Mouse (Mus musculus) limb, embryonic 15.5 days (tissue): Measurements from ENCODE around the gene Nhsl1. TPM values are rescaled to one million over a fixed set of nuclear protein-coding genes. Genes with fewer than 3 reads are reported as not detected.
"Not testable (repeated sequence)": the region's sequence is repeated elsewhere in the genome, so short reads cannot be mapped to it uniquely, and the experiment has no call there.

Source experiments
- ATAC-seq: fragments of 200-750 bp; cut with Nextera tagmentation; 2 replicates; pipeline ENCODE4 v1.8.0; 2017; ENCODE audit warnings: low read depth, moderate TSS enrichment; ENCODE audit not compliant: insufficient number of reproducible peaks, low FRiP score, low TSS enrichment
- H3K27ac ChIP-seq: fragments of 300-500 bp; sonication (generic); 2 replicates; pipeline ENCODE4 v1.5.1; 2015; ENCODE audit warnings: moderate library complexity, mild to moderate bottlenecking, inconsistent platforms
- H3K27me3 ChIP-seq: fragments of 300-500 bp; sonication (generic); 2 replicates; pipeline ENCODE4 v1.6.1; 2015; ENCODE audit warnings: inconsistent platforms
- H3K36me3 ChIP-seq: fragments of 300-500 bp; sonication (generic); 2 replicates; pipeline ENCODE4 v1.6.1; 2015; ENCODE audit warnings: inconsistent platforms
- H3K4me1 ChIP-seq: fragments of 300-500 bp; sonication (generic); 2 replicates; pipeline ENCODE4 v1.6.1; 2015; ENCODE audit warnings: inconsistent platforms
- H3K4me2 ChIP-seq: fragments of 300-500 bp; sonication (generic); 2 replicates; pipeline ENCODE4 v1.6.1; 2015; ENCODE audit warnings: mild to moderate bottlenecking, inconsistent platforms
- H3K4me3 ChIP-seq: fragments of 300-500 bp; sonication (generic); 2 replicates; pipeline ENCODE4 v1.5.1; 2015; ENCODE audit warnings: mild to moderate bottlenecking, inconsistent platforms
- H3K9ac ChIP-seq: fragments of 300-500 bp; sonication (generic); 2 replicates; pipeline ENCODE4 v1.6.1; 2015; ENCODE audit warnings: inconsistent platforms
- H3K9me3 ChIP-seq: fragments of 300-500 bp; sonication (generic); 2 replicates; pipeline ENCODE4 v1.6.1; 2016; ENCODE audit warnings: inconsistent platforms
- WGBS: fragments of 180-500 bp; shearing (Covaris S2); methylation state at CpG from one replicate; pipeline ENCODE4 v1.1.7; 2015; 5-methylcytosine and 5-hydroxymethylcytosine counted together
- polyA plus RNA-seq: library from polyadenylated mRNA; unstranded; fragments of >200 nt; fragmentation: Nextera tagmentation; extraction: Ambion mirVana; gene quantifications from 2 replicates; pipeline ENCODE4 v1.2.1, GENCODE M21; 2015

Nhsl1 gene
- polyA plus RNA-seq, 1 experiment from 2014 or later: 11.5 TPM

DNA sequence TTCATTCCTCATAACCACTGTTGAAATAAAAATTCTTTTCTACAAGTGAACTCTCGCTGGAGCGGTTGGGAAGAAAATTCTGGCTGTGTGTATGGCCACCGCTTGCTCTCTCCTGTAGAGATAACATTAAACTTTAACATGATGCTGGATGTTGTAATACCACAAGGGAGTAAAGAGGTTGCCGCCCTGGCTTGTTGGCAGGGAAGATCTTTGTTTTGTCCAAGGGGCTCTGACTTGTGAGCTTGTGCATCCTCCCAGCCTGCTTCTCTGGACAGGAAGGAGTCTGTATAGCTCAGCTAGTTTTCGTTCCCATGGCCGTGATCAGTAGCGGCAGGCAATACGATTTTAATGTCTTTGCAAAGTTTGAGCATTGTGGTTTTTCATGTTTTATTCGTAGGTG is 109.1 kb downstream of the Nhsl1 start:
- Histone ChIP-seq H3K27ac (no peak overlapping the region), H3K36me3 (peaks cover 8% of the 10 kb centered on the region; the same call in 1 of the 2 replicates), H3K27me3 (no peaks in the 10 kb centered on the region), H3K9me3 (no peaks in the 10 kb centered on the region), H3K9ac (no peak overlapping the region), H3K4me2 (no peak overlapping the region), H3K4me3 (no peak overlapping the region), H3K4me1 (peaks cover 15% of the 10 kb centered on the region)
- WGBS: 89% methylated on average over 9 of the region's 9 CpGs
- ATAC-seq: no peak

DNA sequence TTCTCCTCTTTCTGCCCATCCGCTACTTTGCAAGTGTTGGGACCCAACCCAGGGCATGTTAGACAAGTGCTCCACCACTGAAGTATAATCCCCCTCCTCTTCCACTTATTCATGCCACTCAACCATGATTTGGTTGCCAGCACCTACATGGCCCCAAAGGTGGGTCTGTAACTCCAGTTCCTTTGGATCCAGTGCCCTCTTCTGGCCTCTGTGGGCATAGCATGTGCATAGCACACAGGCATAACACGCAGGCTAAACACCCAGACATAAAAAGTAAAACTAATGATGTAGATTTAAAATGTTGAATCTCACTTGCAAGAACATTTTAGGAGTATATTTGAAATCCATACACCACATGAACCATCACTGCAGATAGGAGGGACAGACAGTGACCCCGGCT is 110.7 kb downstream of the Nhsl1 start:
- WGBS: 93% methylated on average over 3 of the region's 3 CpGs
- peak overlapping the region; percentile 50; the same call in 1 of the 2 replicates for H3K27ac ChIP-seq

DNA sequence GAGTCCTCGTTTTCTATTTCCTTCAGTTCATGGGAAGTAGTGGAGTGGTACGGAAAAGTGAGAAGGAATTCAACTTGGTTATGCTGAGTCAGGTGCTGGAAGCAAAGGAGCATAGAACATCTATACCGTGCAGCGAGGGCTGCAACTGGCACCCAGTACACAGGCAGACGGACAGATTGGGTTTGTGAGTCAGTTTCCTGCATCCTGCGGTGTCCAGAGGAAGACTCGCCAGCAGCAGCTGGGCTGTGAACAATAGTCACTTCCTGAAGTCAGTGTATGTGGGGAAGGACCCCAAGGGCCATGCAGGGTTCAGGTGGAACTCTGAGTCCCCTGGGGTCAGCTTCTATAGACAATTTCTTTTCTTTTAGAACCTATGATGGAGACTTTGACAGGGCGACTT is 111.4 kb downstream of the Nhsl1 start:
- WGBS: 71% methylated on average over 8 of the region's 8 CpGs
- ATAC-seq: peak; percentile 38; the same call in 1 of the 2 replicates
- Histone ChIP-seq H3K27me3 (no peaks in the 10 kb centered on the region), H3K4me2 (peak overlapping the region; percentile 59; the same call in 1 of the 2 replicates), H3K36me3 (peaks cover 8% of the 10 kb centered on the region; the same call in 1 of the 2 replicates), H3K4me3 (no peak overlapping the region), H3K4me1 (peaks cover 19% of the 10 kb centered on the region), H3K9me3 (no peaks in the 10 kb centered on the region), H3K9ac (no peak overlapping the region), H3K27ac (peak overlapping the region; percentile 83; the same call in 1 of the 2 replicates)

More for the DNA sequence above, 110.7 kb downstream of the Nhsl1 start:
- Histone ChIP-seq H3K9me3 (no peaks in the 10 kb centered on the region), H3K27me3 (no peaks in the 10 kb centered on the region), H3K4me3 (no peak overlapping the region), H3K4me1 (peaks cover 18% of the 10 kb centered on the region), H3K4me2 (no peak overlapping the region), H3K9ac (no peak overlapping the region), H3K36me3 (peaks cover 8% of the 10 kb centered on the region; the same call in 1 of the 2 replicates)
- no peak for ATAC-seq

DNA sequence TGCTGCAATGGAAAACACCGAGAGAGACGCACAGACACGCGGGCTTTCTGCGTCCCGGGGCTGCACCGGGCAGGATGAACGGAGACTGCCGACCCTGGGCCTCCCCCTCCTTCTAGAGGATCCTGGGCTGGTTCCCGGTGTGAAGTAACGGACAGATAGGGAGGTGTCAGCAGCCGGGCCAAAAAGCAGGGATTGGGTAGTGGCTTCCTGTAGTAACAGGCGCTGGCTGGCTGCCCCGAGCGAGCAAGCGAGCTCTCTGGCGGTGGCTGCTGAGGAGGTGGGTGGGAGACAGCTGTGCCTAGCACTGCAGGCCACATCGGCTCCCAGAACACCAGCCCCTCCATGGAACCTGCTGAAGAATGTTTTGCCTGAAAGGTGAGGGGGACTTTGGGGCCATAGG is 112.2 kb downstream of the Nhsl1 start:
- ATAC-seq: peak; percentile 74
- Histone ChIP-seq H3K4me2 (peak overlapping the region; percentile 59), H3K4me3 (peak overlapping the region; percentile 42), H3K9me3 (no peaks in the 10 kb centered on the region), H3K9ac (no peak overlapping the region), H3K36me3 (peaks cover 8% of the 10 kb centered on the region; the same call in 1 of the 2 replicates), H3K4me1 (peaks cover 26% of the 10 kb centered on the region), H3K27me3 (no peaks in the 10 kb centered on the region), H3K27ac (peak overlapping the region; percentile 83)
- under 1% methylated on average over 18 of the region's 18 CpGs for WGBS

DNA sequence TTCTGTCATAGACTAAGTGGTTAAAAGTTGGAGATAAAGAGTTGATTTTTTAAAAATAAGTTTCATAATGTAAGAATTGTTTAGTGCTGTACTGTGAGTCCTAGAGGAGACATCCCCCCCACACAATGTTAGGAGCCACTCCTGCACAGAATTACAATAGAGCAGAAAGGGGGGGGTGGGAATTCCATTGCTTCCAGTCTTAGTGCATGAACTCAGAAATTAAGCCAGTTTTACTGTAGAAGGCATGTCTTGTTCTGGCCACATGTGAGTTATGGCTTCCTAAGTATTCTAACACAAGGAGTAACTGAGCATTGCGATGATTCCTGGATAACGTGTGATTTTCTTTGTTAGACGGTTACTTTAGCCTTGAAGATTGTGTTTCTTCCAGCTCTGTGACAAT is 112.8 kb downstream of the Nhsl1 start:
- Histone ChIP-seq H3K4me3 (peak overlapping the region; percentile 42), H3K9ac (no peak overlapping the region), H3K36me3 (peaks cover 8% of the 10 kb centered on the region; the same call in 1 of the 2 replicates), H3K27me3 (no peaks in the 10 kb centered on the region), H3K27ac (peak overlapping the region; percentile 83), H3K9me3 (no peaks in the 10 kb centered on the region), H3K4me2 (peak overlapping the region; percentile 59), H3K4me1 (peaks cover 32% of the 10 kb centered on the region)
- 53% methylated on average over 3 of the region's 3 CpGs for WGBS
- ATAC-seq: no peak

DNA sequence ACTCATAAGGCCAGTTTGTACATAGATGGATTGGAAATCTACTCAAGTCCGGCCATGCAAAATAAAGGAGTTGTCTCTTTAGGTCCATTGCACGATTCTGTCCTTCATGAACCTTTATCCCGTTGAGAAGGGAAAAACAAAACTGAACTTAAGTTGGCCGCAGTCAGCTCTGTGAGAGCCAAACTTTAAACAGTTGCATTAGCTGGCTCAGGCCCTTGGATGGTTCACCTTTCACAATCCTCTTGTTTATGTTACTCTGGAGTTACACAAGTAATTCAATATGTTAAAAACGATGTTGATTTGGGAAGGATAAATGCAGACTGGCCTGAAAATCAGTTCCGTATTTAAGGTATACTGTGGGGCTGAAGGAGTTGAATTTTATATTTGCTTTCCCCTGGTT is 116.7 kb downstream of the Nhsl1 start:
- Histone ChIP-seq H3K36me3 (no peaks in the 10 kb centered on the region), H3K27me3 (no peaks in the 10 kb centered on the region), H3K4me2 (0 out of 2 replicates have a peak overlapping the region, but pooled peaks have one; percentile 10), H3K4me3 (no peak overlapping the region), H3K4me1 (peaks cover 35% of the 10 kb centered on the region), H3K9ac (no peak overlapping the region), H3K27ac (peak overlapping the region; percentile 88), H3K9me3 (no peaks in the 10 kb centered on the region)
- ATAC-seq: peak; percentile 17; the same call in 1 of the 2 replicates
- WGBS: 44% methylated on average over 6 of the region's 6 CpGs

DNA sequence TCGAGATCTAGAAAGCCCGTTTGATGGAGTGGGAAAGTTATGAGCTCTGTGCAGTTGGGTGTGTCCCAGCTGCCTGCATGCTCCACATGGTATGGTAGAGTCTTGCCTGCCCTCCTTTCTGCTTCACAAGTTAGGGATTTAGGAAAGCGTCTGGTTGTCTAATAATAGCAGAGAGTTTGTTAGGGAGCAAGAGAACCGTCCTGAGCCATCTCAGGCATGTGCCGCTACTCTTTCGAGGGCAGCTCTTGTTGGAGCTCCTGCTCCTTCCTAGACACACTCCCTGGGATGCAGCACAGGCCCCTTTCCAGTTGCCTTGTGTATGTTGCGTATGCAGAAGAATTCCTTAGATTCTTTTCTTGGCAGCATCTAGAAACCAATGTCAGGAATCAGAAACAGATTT is 117.2 kb downstream of the Nhsl1 start:
- no peaks in the 10 kb centered on the region for H3K36me3 ChIP-seq
- H3K27me3 ChIP-seq: no peaks in the 10 kb centered on the region
- no peaks in the 10 kb centered on the region for H3K9me3 ChIP-seq
- H3K27ac ChIP-seq: peak overlapping the region; percentile 88
- H3K4me2 ChIP-seq: 0 out of 2 replicates have a peak overlapping the region, but pooled peaks have one; percentile 10
- H3K9ac ChIP-seq: no peak overlapping the region
- 8% methylated on average over 7 of the region's 7 CpGs for WGBS
- H3K4me1 ChIP-seq: peaks cover 30% of the 10 kb centered on the region
- peak; percentile 50; the same call in 1 of the 2 replicates for ATAC-seq
- no peak overlapping the region for H3K4me3 ChIP-seq

DNA sequence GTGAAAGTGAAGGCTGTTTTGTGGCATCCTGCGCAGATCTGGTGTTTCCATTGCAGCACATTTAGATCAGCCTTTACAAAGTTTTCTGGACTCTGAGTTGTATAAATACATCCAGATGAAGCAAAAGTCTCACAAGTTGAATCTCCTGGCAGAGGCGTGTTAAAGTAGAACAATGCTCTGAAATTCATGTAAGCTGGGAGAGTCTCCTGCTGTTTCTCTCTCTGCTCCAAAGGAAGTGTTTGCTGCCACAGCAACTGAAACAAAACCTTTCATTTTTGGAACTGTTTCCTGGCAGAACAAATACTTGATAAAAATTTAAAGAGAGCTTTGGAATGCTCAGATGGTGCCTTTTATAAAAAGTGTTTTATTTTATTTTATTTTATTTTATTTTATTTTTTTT is 118.8 kb downstream of the Nhsl1 start:
- no peaks in the 10 kb centered on the region for H3K27me3 ChIP-seq
- H3K27ac ChIP-seq: peak overlapping the region; percentile 86
- no peak overlapping the region for H3K4me2 ChIP-seq
- H3K9me3 ChIP-seq: no peaks in the 10 kb centered on the region
- peak; percentile 22; the same call in 1 of the 2 replicates for ATAC-seq
- H3K9ac ChIP-seq: no peak overlapping the region
- 38% methylated on average over 2 of the region's 2 CpGs for WGBS
- peaks cover 28% of the 10 kb centered on the region for H3K4me1 ChIP-seq
- H3K36me3 ChIP-seq: no peaks in the 10 kb centered on the region
- H3K4me3 ChIP-seq: no peak overlapping the region

DNA sequence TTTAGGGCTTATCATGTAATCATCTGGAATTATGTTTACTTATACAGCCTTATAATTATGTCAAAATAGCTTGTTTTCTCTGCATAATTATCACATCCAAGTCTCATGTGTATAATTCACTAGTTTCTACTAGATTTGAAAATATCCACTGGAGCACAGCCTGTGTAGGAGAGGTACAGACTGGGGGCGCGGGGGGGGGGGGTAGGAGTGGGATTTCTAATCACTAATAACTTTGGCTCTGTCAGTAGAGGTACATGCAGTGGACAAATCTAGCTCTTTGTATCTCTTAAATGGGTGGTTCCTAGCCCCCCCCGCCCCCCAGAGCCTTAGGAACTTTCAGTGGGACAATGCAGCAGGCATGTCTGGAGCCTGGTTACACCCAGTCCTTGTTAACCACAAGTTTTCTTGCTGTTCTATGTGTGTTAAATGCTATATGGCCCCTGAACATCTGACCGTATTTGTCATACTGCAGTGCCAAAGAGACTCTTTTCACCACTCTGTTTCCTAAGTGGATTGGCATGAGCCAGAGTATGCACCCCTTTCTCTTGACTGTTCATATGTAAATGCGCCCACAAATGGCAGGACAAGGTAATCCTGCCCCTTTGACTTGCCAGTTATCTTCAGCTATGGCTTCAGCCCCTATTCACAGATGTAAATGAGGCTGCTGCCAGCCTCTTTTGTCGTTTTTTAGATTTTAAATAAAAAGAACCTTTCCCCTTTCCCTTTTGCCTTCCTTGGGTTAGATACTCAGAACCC is 127.0 kb downstream of the Nhsl1 start:
- Histone ChIP-seq H3K36me3 (no peaks in the 10 kb centered on the region), H3K27ac (no peak overlapping the region), H3K4me1 (peaks cover 9% of the 10 kb centered on the region; the same call in 1 of the 2 replicates), H3K4me3 (no peak overlapping the region), H3K4me2 (no peak overlapping the region), H3K27me3 (no peaks in the 10 kb centered on the region), H3K9ac (no peak overlapping the region), H3K9me3 (no peaks in the 10 kb centered on the region)
- 54% methylated on average over 6 of the region's 6 CpGs for WGBS
- ATAC-seq: no peak

DNA sequence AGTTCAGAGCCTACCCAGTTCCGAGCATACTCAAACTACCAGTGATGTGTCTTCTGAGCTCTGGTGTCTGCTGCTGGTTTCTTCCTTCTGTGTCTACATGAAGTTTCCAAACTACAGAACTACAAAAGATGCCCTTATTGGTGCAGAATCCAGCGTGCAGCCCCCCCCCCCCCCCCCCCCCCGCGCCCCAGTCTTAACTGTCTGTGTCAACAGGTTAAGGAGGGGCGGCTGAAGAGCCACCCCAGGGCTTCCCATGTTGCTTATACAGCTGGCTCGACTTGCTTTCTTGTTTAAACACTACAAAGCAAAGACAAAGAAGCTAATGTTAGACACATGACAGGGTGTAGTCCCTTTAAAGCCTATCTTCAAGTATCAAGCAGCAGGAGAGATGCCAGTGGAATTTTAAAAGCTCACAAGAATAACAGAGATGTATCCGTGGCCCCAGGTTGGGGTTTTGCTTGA is 127.6 kb downstream of the Nhsl1 start:
- peaks cover 9% of the 10 kb centered on the region; the same call in 1 of the 2 replicates for H3K4me1 ChIP-seq
- no peaks in the 10 kb centered on the region for H3K9me3 ChIP-seq
- H3K4me2 ChIP-seq: no peak overlapping the region
- no peaks in the 10 kb centered on the region for H3K27me3 ChIP-seq
- H3K4me3 ChIP-seq: no peak overlapping the region
- H3K36me3 ChIP-seq: no peaks in the 10 kb centered on the region
- no peak overlapping the region for H3K27ac ChIP-seq
- no peak overlapping the region for H3K9ac ChIP-seq
- WGBS: 33% methylated on average over 4 of the region's 7 CpGs
- no peak for ATAC-seq

DNA sequence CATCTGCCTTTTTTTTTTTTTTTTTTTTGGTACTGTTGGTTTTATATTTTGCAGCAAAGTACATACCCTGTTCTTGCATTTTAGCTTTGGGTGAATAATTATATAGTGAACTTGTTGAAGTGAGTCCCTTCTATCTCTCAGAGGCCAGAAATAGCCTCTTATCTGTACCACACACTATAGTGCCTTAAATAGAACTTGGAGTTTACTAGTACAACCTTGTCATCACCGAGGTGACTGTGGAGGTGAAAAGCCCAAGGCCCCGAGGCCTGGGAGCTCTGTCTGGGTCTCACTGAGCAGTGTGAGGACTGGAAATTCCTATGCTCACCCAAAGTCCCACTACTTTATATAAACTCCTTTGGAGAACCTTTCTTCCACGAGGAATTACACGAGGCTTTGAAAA is 128.5 kb downstream of the Nhsl1 start:
- WGBS: 52% methylated on average over 4 of the region's 4 CpGs
- no peak overlapping the region for H3K4me2 ChIP-seq
- H3K36me3 ChIP-seq: no peaks in the 10 kb centered on the region
- ATAC-seq: no peak
- no peak overlapping the region for H3K27ac ChIP-seq
- no peaks in the 10 kb centered on the region for H3K9me3 ChIP-seq
- H3K4me3 ChIP-seq: no peak overlapping the region
- no peaks in the 10 kb centered on the region for H3K27me3 ChIP-seq
- H3K4me1 ChIP-seq: peaks cover 9% of the 10 kb centered on the region; the same call in 1 of the 2 replicates
- H3K9ac ChIP-seq: no peak overlapping the region

DNA sequence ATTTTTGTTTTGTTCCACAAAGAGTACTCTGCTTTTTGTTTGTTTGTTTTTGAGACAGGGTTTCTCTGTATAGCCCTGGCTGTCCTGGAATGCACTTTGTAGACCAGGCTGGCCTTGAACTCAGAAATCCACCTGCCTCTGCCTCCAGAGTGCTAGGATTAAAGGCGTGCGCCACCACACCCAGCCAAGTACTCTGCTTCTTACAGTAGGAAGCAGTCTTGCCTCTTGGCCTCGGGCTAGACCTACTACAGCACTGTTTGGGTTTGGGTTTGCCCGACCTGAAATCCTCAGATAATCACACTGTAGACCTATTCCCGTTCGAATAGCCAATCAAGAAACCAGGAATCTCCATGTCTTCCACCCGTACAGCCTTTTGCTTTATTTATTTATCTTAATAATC is 130.1 kb downstream of the Nhsl1 start:
- H3K4me3 ChIP-seq, ATAC-seq, H3K9me3 ChIP-seq, H3K9ac ChIP-seq, H3K27ac ChIP-seq, H3K27me3 ChIP-seq, H3K4me2 ChIP-seq, H3K36me3 ChIP-seq: not testable (repeated sequence)
- H3K4me1 ChIP-seq: peaks cover 17% of the 10 kb centered on the region; the same call in 1 of the 2 replicates
- 91% methylated on average over 7 of the region's 7 CpGs for WGBS
